Comparison of ENCODE assay signal across 10 mouse cellular contexts in the genomic region with DNA sequence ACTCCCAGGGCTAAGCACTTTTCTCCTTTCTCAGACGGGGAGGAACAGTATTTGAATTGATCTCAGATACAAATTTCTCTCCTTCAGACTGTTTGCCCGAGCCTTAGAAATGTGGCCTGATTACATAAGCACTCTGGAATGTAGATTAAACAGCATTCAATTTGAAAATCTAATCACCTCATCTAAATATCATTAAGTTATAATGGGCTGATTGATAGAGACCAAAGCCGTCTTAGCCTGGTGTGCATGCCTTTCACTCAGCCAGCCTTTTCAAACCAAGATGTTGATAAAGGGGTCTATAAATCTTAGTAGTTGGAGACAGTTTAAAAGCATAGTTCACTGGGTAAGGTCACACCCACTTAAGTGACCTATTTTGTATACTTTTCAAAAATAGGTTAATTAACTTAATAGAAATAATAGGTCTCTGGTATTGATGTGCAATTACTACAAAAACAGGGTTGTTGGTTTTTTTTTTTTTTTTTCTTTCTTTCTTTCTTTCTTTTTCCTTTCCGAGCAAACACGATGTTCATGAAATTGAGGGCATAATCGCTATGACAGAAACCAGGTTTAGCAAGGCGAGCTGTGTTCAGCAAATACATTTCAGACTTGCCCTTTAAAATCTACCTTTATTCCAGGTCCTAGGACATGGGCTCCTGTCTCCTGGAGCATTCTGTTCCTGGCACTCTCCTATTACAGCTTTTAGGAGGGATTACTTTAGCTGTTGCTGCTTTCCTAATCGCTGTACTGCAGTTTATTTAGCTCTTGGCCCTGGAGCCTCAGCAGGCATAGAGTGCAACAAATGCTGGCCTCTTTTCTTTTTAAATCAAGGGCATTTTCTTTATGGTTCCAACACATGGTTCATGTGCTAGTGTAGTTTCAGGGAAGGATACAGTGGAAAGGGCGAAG.
A peak's percentile ranks its signal among the peaks of the same experiment; 100 is the strongest.
DNase-seq lines count a peak whose midpoint lies in the region; ATAC-seq lines count a peak whose summit lies in the region.
"Had no signal": no experiment of that assay in that cellular context is flagged by ENCODE, and none has a peak within 500 bp of the region (broad histone marks: within the 10 kb centered on the region; RNA-seq: fewer than 3 reads in every experiment).

No protein-coding gene starts in this region.

- H3K27ac ChIP-seq in heart, embryonic 10.5 days = peak overlapping the region; percentile 67
- H3K27ac ChIP-seq in midbrain, embryonic 12.5 days (replicated peaks) = peak overlapping the region; percentile 42; the same call in 1 of the 2 replicates
- no peak overlapping the region for H3K27ac ChIP-seq in midbrain, embryonic 16.5 days (ENCODE audit: low read length)
- H3K27ac ChIP-seq in stomach, embryonic 14.5 days (ENCODE audit: low read length) = peak overlapping the region; percentile 82

- H3K4me3 ChIP-seq in heart, embryonic 10.5 days = no peak overlapping the region
- H3K4me3 ChIP-seq in midbrain, embryonic 12.5 days = no peak overlapping the region
- H3K4me3 ChIP-seq in midbrain, embryonic 16.5 days (ENCODE audit: low read depth, low read length) = no peak overlapping the region
- no peak overlapping the region for H3K4me3 ChIP-seq in stomach, embryonic 14.5 days (ENCODE audit: low read depth, low read length)

- ATAC-seq in midbrain, embryonic 12.5 days (ENCODE audit: low FRiP score, low read depth) = peak; percentile 52; the same call in 1 of the 2 replicates
- ATAC-seq in midbrain, embryonic 16.5 days = no peak
- ATAC-seq in stomach, embryonic 14.5 days (ENCODE audit: insufficient number of reproducible peaks, insufficient read depth, low FRiP score, low read depth) = peak; percentile 47; the same call in 1 of the 2 replicates
- ATAC-seq: CD4-positive, CD25-positive, alpha-beta regulatory T cell, adult 4 months had no signal

- peaks cover 47% of the 10 kb centered on the region for H3K4me1 ChIP-seq in heart, embryonic 10.5 days
- peaks cover 20% of the 10 kb centered on the region for H3K4me1 ChIP-seq in midbrain, embryonic 12.5 days
- peaks cover 6% of the 10 kb centered on the region; the same call in 1 of the 2 replicates for H3K4me1 ChIP-seq in midbrain, embryonic 16.5 days (ENCODE audit: control insufficient read depth, insufficient read depth, low read length)
- H3K4me1 ChIP-seq in stomach, embryonic 14.5 days (ENCODE audit: control insufficient read depth, insufficient read depth, low read length) = peaks cover 31% of the 10 kb centered on the region

- no peak overlapping the region for H3K4me2 ChIP-seq in midbrain, embryonic 12.5 days (replicated peaks)
- no peak overlapping the region for H3K4me2 ChIP-seq in midbrain, embryonic 16.5 days (ENCODE audit: low read length)
- H3K4me2 ChIP-seq in stomach, embryonic 14.5 days (replicated peaks; ENCODE audit: low read depth, low read length) = no peak overlapping the region

- no peak overlapping the region for H3K9ac ChIP-seq in midbrain, embryonic 12.5 days (replicated peaks)
- H3K9ac ChIP-seq in midbrain, embryonic 16.5 days (ENCODE audit: low read depth, low read length) = no peak overlapping the region
- no peak overlapping the region for H3K9ac ChIP-seq in stomach, embryonic 14.5 days (replicated peaks; ENCODE audit: low read depth, low read length)

- no peaks in the 10 kb centered on the region for H3K9me3 ChIP-seq in heart, embryonic 10.5 days
- no peaks in the 10 kb centered on the region for H3K9me3 ChIP-seq in midbrain, embryonic 12.5 days
- no peaks in the 10 kb centered on the region for H3K9me3 ChIP-seq in midbrain, embryonic 16.5 days (replicated peaks; ENCODE audit: control insufficient read depth, low read length, poor library complexity, severe bottlenecking)
- H3K9me3 ChIP-seq in stomach, embryonic 14.5 days (ENCODE audit: control insufficient read depth, low read depth, low read length) = no peaks in the 10 kb centered on the region

- no peaks in the 10 kb centered on the region for H3K27me3 ChIP-seq in heart, embryonic 10.5 days (ENCODE audit: insufficient read depth, poor library complexity, severe bottlenecking)
- H3K27me3 ChIP-seq in midbrain, embryonic 12.5 days = no peaks in the 10 kb centered on the region
- no peaks in the 10 kb centered on the region for H3K27me3 ChIP-seq in midbrain, embryonic 16.5 days (ENCODE audit: control insufficient read depth, insufficient read depth, low read depth, low read length)
- H3K27me3 ChIP-seq in stomach, embryonic 14.5 days (ENCODE audit: control insufficient read depth, insufficient read depth, low read length) = no peaks in the 10 kb centered on the region

- DNase-seq in heart, embryonic 10.5 days (ENCODE audit: low spot score) = no peak
- DNase-seq in heart, postnatal 4 days = no peak
- DNase-seq in forelimb bud, embryonic 11.5 days (ENCODE audit: low read depth, low spot score) = peak; percentile 42
- no peak for DNase-seq in right cerebral cortex, postnatal 10 days (ENCODE audit: low spot score in 2 of 2)
- no peak for DNase-seq in left cerebral cortex, adult 8-10 months (ENCODE audit: low spot score in 2 of 2)
- DNase-seq: cerebellum, adult 18-20 months had no signal

- WGBS in heart, embryonic 10.5 days = 59% methylated on average over 9 of the region's 9 CpGs
- WGBS in midbrain, embryonic 12.5 days = 48% methylated on average over 9 of the region's 9 CpGs
- 39% methylated on average over 9 of the region's 9 CpGs for WGBS in midbrain, embryonic 16.5 days
- 23% methylated on average over 9 of the region's 9 CpGs for WGBS in stomach, embryonic 14.5 days

- no peaks in the 10 kb centered on the region for H3K36me3 ChIP-seq in heart, embryonic 10.5 days
- H3K36me3 ChIP-seq in midbrain, embryonic 12.5 days = no peaks in the 10 kb centered on the region
- H3K36me3 ChIP-seq in midbrain, embryonic 16.5 days (ENCODE audit: control insufficient read depth, insufficient read depth, low read length) = no peaks in the 10 kb centered on the region
- no peaks in the 10 kb centered on the region for H3K36me3 ChIP-seq in stomach, embryonic 14.5 days (ENCODE audit: control insufficient read depth, insufficient read depth, low read length)
